Mouse (Mus musculus) thymus, adult 18-20 months (tissue): ENCODE data around the gene Egln1.

Experiments
- DNase-seq, 2 experiments: peaks; one replicate each; pipeline ENCODE4 v3.0.0; 2022; ENCODE audit warnings: mixed read lengths in 2 of 2

Gene Egln1

DNA sequence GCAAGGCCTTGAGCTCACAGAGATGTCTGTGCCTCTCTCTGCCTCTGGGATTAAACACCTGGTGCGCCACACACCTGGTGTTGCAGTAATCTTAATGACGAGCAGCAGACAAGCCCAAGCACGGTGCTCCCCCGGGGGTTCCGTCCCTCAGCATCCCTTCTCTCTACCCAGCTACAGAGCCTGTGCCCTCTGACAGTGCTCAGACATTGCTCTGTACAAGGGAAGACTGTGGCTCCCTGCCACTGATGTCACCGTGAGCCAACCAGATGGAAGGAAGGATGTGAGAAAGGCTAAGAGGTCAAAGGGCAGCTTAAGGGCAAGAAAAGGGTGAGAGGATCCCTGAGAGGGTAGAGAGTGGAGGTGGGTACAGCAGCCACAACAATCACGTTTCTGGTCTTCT lies 4.7 kb downstream of the Egln1 start:
- no peak for DNase-seq

DNA sequence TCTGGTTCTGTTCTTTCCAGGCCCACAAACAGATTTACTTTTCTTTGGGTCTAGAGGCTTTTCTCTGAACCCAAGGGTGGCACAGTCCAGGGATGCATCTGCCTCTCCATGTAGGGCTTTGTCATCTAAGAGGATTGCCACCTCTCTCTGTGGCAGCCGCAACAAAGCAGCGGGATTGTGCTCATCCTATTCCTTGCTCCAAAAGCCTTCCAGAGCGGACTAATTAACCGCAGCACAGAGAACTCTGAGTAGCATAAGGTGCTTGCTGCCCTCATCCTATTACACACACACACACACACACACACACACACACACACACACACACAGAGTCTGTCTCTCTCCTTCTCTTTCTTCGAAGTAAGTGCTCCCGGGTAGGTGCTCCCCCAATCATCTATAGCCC lies 5.3 kb downstream of the Egln1 start:
- no peak for DNase-seq

DNA sequence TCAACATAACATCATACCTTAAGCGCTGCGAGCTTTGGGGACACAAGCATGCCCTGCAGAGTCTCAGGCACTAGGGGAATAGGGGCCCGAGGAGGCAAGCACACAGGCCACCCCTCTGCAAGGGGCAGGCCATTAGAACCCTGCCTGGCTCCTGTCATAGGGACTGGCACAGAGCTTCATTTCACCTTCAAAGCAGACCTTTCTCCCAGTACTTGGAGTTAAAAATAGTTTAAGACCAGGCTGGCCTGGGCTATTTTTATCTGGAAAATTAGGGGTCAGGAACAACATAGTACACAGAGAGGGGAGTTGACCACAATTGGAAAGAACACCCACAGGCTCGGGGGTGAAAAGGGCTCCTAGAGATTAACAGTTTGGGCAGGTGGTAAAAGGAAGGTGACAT lies 11.8 kb downstream of the Egln1 start:
- no peak for DNase-seq

DNA sequence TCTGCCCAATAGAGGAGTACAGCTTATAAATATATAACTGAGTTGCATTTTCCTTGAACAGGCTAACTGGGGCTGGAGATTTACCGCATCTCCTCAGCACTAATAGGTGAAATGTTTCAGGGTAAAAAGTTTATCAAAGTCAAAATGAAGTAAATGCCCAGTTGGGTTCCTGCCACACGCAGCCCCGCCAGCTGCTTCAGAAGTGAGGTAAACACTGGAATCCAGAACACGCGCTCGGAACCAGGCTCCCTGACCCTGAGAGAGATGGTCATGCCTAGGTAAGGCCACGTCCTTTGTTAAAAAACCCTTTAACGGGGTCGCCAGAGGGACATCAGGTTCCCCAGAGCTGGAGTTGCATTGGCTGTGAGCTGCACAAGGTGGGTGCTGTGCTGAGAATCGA lies 12.4 kb downstream of the Egln1 start:
- DNase-seq, result no peak

- no peak for DNase-seq
These were observed 14.0 kb downstream of the Egln1 start for GRCm38 (mm10) chr8:124935116-124935515.

DNA sequence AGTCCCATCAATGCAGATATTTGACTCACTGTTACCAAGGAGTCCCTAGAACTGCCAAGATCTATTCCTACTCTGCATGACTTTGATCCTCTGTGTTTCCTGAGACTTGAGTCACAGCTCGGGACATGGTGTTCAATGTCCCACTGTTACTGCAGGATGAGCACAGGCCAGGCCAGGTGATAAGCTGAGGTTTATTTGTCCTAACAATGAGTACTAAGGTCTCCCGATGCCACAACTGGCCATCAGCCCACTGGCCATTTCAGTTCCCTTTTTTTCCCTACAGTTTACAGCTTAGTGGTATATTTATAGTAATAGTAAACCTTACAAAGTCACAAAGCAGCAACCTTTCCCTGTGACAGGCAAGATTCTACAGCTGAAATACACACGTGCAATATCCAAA lies 16.7 kb downstream of the Egln1 start:
- DNase-seq, result no peak

GRCm38 (mm10) chr8:124930649-124931048 lies 18.5 kb downstream of the Egln1 start:
- no peak for DNase-seq

DNA sequence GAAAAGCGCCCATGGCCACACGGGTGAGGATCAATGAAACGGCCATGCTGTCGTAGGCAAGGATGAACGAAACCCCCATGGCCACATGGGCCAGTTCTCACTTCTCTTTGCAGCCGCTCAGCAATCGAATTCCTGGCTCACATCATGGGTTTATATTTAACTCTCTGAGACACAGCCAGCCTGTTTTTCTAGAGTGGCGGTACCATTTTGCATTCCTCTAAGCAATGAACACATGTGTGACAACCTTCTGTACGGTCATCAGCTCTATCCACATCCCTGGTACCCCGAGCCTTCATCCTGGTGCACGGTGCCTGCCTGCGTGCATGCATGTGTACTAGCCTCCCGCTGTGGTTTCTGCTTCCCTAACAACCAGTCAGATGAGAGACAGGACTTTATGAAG lies 19.0 kb downstream of the Egln1 start:
- no peak for DNase-seq

DNA sequence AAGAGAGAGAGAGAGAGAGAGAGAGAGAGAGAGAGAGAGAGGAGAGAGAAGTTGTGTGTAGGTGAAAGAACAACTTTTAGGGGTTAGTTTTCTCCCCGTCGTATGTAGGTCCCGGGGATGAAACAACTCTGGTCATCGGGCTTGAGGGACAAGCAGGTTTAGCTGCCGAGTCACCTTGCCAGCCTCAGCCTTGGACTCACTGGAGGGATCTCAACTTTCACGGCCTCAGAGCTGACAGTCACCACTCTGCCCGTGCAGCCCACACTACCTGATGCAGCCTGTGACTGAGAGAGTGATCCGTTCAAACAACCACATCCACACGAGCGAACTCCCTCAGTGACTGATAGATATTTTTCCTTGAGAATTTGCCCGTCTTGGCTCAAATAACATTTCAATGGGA lies 20.1 kb downstream of the Egln1 start:
- DNase-seq, result no peak

DNA sequence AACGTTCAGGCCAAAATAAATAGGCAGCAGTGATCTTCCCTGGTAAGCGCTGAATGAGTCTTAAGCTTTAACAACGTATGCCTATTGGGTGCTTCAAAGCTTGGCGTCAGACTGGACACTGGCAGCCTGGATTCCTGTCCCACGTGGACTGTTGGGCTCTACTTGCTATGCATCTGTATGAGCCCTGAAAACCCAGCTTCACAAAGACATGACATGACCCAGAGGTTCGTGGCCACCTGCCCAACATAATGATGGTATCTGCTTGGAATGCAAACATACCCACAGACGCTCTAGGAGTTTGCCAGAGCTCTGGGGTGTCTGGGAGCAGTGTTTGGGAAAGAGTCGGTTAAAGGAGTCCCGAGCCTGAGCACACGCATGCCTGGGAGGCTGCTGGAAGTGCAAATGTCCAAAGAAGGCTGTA lies 22.8 kb downstream of the Egln1 start:
- no peak for DNase-seq

DNA sequence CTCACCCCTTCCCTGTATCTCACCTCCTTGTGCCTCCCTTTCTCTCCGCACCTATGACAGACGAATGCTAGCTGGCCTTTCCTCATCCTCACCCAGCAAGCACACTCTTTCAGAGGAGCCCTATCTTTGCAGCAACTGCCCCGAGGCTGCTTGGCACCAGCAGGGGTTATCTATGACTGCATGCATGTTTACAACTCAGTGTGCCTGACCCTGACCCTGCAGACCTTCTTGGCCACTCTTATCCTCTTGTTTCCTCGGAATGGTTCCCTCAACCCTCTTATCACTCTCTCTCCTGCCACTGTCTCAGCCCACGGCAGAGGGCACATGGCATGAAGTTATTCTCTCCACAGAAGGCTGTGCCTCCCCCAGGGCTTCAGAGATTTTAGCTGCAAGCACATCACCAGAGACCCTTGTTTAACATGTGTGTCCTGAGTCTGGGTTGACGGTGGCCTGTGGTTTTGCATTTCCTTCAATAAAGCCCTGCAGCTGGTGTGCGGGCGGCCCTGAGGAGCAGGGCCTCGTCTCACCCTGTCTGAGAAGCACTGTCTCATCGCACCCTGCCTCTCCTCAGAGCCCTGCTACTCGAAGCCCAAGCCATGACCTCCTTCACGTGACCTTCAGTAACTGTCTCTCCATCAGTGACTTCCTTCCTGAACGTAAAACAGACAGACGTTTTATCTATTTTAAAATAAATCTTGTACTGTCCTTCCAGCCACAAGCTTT lies 23.4 kb downstream of the Egln1 start:
- no peak for DNase-seq

- no peak for DNase-seq
These were observed 25.0 kb downstream of the Egln1 start for GRCm38 (mm10) chr8:124923971-124924652.

DNA sequence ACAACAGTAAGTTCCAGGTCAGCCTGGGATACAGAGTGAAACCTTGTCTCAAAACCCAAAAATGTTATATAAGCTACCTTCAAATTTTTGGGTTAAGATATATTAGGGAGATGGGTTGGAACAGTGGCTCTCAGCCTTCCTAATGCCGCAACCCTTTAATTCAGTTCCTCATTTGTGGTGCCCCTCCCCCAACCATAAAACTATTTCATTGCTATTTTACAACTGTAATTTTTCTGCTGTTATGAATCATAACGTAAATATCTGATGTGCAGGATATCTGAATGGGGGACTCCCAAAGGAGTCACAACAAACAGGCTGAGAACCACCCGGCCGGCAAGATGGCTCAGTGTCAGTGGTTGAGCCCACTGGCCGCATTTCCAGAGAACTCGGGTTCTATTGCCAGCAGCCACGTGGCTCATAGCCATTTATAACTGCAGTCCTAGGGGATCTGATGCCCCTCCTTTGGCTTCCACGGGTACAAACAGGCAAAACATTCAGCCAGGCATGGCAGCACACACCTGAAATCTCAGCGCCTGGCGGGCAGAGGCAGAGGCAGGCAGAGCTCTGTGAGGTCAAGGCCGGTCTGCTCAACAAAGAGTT lies 26.5 kb downstream of the Egln1 start:
- no peak for DNase-seq

DNA sequence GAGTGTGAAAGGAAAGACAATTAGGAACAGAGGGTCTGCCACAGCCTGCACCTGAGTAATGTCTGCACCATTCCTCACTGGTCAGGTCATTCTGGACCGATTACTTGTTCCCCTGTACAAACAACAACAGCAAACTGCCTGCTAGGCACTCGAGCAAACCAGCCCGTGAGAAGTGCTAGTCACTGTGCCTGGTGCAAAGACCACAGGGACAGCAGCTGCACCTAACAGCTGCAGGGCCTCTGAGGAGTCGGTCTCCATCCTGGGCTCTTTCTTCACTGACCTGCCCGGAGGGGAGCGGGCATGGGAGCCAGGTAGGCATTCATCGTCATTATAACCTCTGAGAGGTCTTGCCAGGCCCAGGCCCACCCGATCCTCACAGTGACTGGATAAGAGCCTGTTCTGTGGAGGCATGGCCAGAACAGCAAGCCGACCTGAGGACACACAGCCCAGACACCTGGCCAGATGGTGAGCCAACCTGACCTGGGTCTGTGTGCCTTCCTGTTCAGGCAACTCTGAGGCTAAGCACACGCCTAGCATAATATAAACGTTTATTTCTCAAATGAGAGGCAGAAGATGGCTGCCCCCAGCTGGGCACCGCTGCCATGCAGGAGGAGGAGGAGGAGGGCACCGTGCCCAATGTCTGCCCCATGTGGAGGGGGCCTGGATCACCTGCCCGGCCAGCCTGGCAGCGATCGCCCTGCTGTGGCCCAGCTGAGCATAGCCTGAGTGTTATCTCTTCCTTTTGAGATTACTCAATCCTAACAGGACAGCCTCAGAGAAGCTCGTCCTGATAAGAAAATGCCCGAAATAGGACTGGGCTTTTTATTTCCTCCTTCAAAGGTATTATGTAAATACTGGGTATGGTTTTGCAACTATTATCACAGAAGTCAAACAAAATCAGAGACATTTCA lies 27.5 kb downstream of the Egln1 start:
- no peak for DNase-seq

DNA sequence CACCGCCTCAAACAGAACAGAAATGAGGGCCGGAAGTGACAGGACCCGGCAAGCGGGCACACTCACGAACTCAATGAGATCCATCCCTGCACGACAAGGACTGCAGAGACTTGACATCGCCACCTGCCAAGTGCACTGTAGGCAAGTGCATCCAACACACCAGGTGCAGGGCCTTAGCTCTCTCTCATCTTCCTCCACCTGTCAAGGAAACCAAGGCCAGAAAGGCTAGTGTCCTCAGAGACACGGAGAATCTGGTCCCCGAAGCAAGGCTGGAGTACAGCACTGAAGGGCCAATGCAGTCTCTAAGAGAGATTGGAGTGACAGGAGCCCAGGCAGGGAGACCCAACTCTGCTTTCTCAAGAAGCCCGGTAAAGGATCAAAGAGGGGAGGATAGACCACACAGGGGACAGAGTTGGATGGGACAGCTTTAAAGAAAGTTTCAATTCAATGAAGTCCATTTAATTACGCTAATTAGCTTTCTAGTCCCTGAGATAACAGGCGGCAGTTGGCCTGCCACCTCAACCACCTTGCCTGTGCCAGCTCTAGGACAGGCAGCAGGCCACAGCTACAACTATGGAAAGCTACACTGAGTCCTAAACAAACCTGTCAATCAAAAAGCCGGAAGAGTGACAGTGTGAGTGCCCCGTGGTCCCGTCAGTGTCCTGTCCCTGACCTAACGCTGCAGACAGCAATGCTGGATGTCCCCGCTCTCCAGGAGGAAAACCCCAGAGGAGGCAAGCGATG lies 31.2 kb downstream of the Egln1 start:
- no peak for DNase-seq

DNA sequence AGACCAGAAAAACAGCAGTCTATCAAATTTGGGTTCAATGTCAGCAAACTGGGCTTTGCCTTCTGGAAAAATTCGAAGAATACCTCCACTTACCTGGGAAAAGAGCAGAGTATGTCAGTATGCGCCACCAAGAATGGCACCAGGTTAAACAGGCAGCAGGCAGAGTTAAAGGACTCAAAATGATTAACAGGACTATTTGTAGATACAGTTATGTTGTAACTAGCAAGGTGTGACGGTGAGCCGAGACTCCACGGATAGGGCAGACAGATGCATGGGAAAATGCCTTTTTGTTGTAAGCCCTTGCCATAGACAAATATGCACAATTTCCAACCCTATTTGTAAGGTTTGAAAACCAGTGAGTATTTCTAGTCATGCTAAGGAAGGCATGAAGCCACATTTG lies 35.1 kb downstream of the Egln1 start:
- DNase-seq, result no peak

DNA sequence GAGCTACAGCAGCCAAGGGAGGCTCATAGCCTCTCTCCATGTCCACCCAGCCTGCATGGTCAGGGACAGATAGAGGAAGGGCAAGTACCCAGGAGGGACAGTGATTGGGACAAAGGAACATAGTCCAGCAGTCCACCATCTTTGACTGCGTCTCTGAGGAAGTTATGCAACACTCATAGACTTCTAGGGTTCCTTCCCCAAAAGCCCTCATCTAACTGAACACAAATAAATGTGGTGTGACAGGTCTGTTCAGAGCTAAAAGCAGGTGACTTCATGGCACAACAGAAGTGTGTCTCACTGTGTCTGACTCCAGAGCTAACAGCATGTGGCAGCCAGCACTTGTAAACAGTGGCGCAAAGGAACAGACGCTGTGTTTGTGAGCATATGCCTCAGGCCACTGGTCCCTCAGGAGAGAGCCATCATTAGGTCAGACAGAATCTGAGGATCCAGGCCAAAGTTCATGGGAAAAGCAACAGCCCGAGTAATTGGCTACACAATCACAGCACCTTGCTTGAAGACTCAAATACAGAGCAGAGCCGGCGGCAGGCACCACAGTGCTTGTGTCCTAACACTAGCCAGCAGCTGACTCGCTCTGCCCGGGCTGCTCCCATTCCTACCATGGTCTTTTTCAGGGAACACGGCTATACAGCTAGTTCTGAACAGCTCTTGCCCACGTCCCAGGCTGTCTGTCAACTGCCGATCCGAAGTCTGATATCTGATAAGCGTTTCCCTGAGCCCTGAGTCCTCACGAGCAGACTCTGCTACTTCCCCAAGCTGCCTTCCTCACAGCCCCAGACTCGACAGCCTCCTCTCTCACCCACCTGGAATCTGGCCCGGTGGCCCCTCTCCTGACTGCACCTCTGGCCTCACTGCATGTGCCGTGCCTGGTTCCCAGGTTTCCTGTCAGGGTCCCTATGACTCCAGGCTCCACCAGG lies 36.9 kb downstream of the Egln1 start:
- DNase-seq, result no peak

- no peak for DNase-seq
These were observed 38.8 kb downstream of the Egln1 start for GRCm38 (mm10) chr8:124910349-124910748.

DNA sequence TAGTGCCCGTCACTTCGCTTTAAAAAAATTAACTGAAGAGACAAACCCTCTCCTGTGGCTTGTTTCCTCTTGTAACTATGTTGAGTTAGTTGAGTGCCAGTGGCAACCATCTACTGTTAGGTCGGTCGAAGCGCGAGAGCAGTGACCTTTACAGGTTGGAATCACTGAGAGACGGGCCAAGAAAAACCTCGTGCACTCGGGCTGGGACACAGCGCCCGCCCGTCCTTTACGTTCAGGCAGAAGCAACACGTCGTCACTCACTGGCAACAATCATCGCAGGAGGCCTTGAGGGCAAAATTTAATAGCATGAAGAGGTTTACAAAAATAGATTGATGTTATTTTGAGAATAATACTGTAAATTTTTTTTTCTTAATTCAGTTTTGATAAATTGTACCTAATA lies 39.2 kb downstream of the Egln1 start:
- DNase-seq, result no peak

DNA sequence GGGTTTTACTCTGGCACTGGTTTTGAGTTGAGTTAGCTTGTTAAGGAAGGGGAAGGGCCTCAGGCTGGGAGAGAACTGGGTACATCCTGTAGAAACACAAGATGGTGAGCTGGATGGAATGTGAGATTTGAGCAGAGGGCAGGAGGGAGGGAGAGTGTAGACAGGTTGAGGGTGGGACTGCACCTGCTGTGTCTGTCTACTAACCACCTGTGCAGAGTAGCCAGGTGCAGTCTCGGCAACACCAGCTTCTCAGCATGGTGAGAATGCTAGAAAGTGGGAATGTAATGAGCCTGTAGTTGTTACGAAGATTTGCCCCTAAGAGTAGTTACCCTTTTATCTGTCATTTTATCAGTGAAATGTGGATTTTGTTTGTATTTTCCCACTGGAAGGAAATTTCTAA lies 43.6 kb downstream of the Egln1 start:
- DNase-seq, result no peak

DNA sequence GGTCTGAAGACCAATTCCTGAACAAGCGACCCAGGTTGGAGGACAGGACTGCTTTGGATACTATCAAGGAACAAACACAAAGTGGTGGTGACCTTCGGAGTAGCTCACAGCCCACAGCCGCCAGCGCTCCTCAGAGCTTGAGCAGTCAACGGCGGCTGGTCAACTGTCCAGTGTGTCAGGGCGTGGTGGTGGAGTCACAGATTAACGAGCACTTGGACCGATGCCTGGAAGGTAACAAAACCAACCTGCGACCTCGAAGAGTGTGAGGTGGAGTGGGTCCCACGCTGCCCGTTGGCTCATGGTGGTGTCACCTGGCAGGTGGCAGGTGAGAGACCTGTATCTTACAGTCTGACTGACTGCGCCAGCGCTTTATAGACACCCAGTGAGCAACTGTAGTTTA lies 45.9 kb downstream of the Egln1 start:
- DNase-seq, result no peak
